Mouse (Mus musculus): ENCODE data around the gene Klhl1. TPM values are rescaled to one million over a fixed set of nuclear protein-coding genes. Genes with fewer than 3 reads are reported as not detected.
A peak's percentile ranks its signal among the peaks of the same experiment; 100 is the strongest.
"Not testable (repeated sequence)": the region's sequence is repeated elsewhere in the genome, so short reads cannot be mapped to it uniquely, and the experiment has no call there.

Klhl1 gene
- total RNA-seq (2021), result not detected

GRCm38 (mm10) chr14:96518954-96519682 is at the start of gene Klhl1:
Gene Klhl1, minus strand, starts transcription at chr14:96519102.
- intact Hi-C loops (cut with DNase I), result no loop called here

GRCm38 (mm10) chr14:96553668-96554067 is 34.8 kb upstream of the Klhl1 start:
- no peak for DNase-seq

More at GRCm38 (mm10) chr14:96518954-96519682, at the start of gene Klhl1:
- DNase-seq, result no peak

GRCm38 (mm10) chr14:96518151-96518953 is 550 bp downstream of the Klhl1 start:
- no peak for DNase-seq
- intact Hi-C loops (cut with DNase I), result no loop called here

More at GRCm38 (mm10) chr14:96553668-96554067, 34.8 kb upstream of the Klhl1 start:
- intact Hi-C loops (cut with DNase I), result no loop called here

- DNase-seq, result no peak
- intact Hi-C loops (cut with DNase I), result no loop called here
These were observed 1.2 kb downstream of the Klhl1 start for GRCm38 (mm10) chr14:96517727-96518126.

- intact Hi-C loops (cut with DNase I), result no loop called here
- DNase-seq, result no peak
These were observed 19.0 kb downstream of the Klhl1 start for GRCm38 (mm10) chr14:96499936-96500335.

- intact Hi-C loops (cut with DNase I), result no loop called here
- no peak for DNase-seq
These were observed 47.1 kb downstream of the Klhl1 start for GRCm38 (mm10) chr14:96471812-96472211.

- no peak for DNase-seq
- intact Hi-C loops (cut with DNase I), result no loop called here
These were observed 47.6 kb downstream of the Klhl1 start for GRCm38 (mm10) chr14:96471336-96471735.

- intact Hi-C loops (cut with DNase I), result no loop called here
- DNase-seq, result no peak
These were observed 57.1 kb downstream of the Klhl1 start for GRCm38 (mm10) chr14:96461756-96462155.

- DNase-seq, result no peak
- intact Hi-C loops (cut with DNase I), result no loop called here
These were observed 126.7 kb downstream of the Klhl1 start for GRCm38 (mm10) chr14:96392032-96392737.

- no peak for DNase-seq
- intact Hi-C loops (cut with DNase I), result no loop called here
These were observed 156.2 kb downstream of the Klhl1 start for GRCm38 (mm10) chr14:96362727-96363126.

GRCm38 (mm10) chr14:96348220-96348619 is 170.7 kb downstream of the Klhl1 start:
- intact Hi-C loops (cut with DNase I), result no loop called here
- DNase-seq, result no peak

- DNase-seq, result no peak
- intact Hi-C loops (cut with DNase I), result no loop called here
These were observed 187.8 kb downstream of the Klhl1 start for GRCm38 (mm10) chr14:96331069-96331468.

GRCm38 (mm10) chr14:96217805-96218441 is 301.0 kb downstream of the Klhl1 start:
- DNase-seq, result no peak
- intact Hi-C loops (cut with DNase I), result no loop called here

- intact Hi-C loops (cut with DNase I), result not testable (repeated sequence)
- peak in 1 of 2 experiments; percentile 2 for DNase-seq
These were observed 324.1 kb downstream of the Klhl1 start for GRCm38 (mm10) chr14:96194795-96195194.

GRCm38 (mm10) chr14:96174546-96174945 is 344.4 kb downstream of the Klhl1 start:
- intact Hi-C loops (cut with DNase I), result no loop called here
- no peak for DNase-seq

- no peak for DNase-seq
- intact Hi-C loops (cut with DNase I), result no loop called here
These were observed 375.8 kb downstream of the Klhl1 start for GRCm38 (mm10) chr14:96143137-96143536.

- no peak for DNase-seq
- intact Hi-C loops (cut with DNase I), result no loop called here
These were observed 378.7 kb downstream of the Klhl1 start for GRCm38 (mm10) chr14:96140246-96140645.

GRCm38 (mm10) chr14:96107396-96107795 is 411.5 kb downstream of the Klhl1 start:
- no peak for DNase-seq
- intact Hi-C loops (cut with DNase I), result no loop called here

GRCm38 (mm10) chr14:96081681-96082207 is 437.2 kb downstream of the Klhl1 start:
- no peak for DNase-seq
- intact Hi-C loops (cut with DNase I), result no loop called here

GRCm38 (mm10) chr14:96065884-96066283 is 453.0 kb downstream of the Klhl1 start:
- DNase-seq, result no peak
- intact Hi-C loops (cut with DNase I), result no loop called here
